ENCODE assay signal across 25 mouse cellular contexts in the genomic region with DNA sequence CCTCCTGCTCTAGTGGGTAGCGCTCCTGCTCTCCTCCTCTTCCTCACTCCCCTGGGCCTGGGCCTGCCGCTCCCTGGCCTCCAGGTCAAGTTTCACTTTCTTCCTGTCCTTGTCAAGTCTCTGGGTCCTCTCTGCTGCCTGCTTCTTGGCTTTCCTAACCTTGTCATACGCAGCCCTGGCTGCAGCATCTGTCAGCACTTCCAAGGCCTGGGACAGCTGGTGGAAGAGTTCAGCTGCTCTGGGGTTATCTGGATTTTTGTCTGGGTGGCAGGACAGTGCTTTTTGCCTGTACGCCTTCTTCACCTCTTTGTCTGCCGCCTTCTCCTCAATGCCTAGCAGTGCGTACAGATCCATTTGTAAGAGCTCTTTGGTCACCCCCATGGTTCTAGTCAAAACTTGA. TPM values are rescaled to one million over a fixed set of nuclear protein-coding genes. Genes with fewer than 3 reads are reported as not detected.
DNase-seq lines count a peak whose midpoint lies in the region; ATAC-seq lines count a peak whose summit lies in the region.
"Had no signal": no experiment of that assay in that cellular context is flagged by ENCODE, and none has a peak within 500 bp of the region (broad histone marks: within the 10 kb centered on the region; RNA-seq: fewer than 3 reads in every experiment).

No protein-coding gene starts in this region.

- no peaks in the 10 kb centered on the region for H3K27me3 ChIP-seq in heart, embryonic 15.5 days
- H3K27me3 ChIP-seq in liver, embryonic 11.5 days (replicated peaks; ENCODE audit: control insufficient read depth, insufficient read depth, low read length): no peaks in the 10 kb centered on the region
- H3K27me3 ChIP-seq: intestine, embryonic 15.5 days; limb, embryonic 15.5 days; liver, embryonic 15.5 days; neural tube, embryonic 12.5 days had no signal

- peaks cover 3% of the 10 kb centered on the region; the same call in 1 of the 2 replicates for H3K4me1 ChIP-seq in heart, embryonic 15.5 days (replicated peaks)
- no peaks in the 10 kb centered on the region for H3K4me1 ChIP-seq in liver, embryonic 11.5 days (replicated peaks; ENCODE audit: control insufficient read depth, insufficient read depth, low read length)
- H3K4me1 ChIP-seq: intestine, embryonic 15.5 days; limb, embryonic 15.5 days; liver, embryonic 15.5 days; neural tube, embryonic 12.5 days had no signal

- H3K9ac ChIP-seq in heart, embryonic 15.5 days: no peak overlapping the region
- H3K9ac ChIP-seq in liver, embryonic 11.5 days (ENCODE audit: low read depth, low read length): no peak overlapping the region
- H3K9ac ChIP-seq: intestine, embryonic 15.5 days; limb, embryonic 15.5 days; liver, embryonic 15.5 days; neural tube, embryonic 12.5 days had no signal

- peak; percentile 16 for DNase-seq in gastrocnemius, postnatal 14 days
- no peak for DNase-seq in gastrocnemius, postnatal 36 days
- no peak for DNase-seq in heart, postnatal 25 days (ENCODE audit: low spot score)
- DNase-seq in MN1 (ENCODE audit: low spot score): peak; percentile 10
- peak; percentile 7 for DNase-seq in heart, postnatal 4 days
- DNase-seq in liver, embryonic 11.5 days (ENCODE audit: low spot score): no peak
- DNase-seq: adrenal gland, postnatal 14 days; cerebellum, adult 8-10 months; cerebellum, postnatal 36 days; kidney, adult 8-10 months; kidney, postnatal 10 days; left cerebral cortex, postnatal 4 days; lung, postnatal 4 days; midbrain, embryonic 14.5 days; retina, postnatal 1 day; right cerebral cortex, postnatal 25 days; thymus, adult 18-20 months; thymus, postnatal 36 days had no signal

- ATAC-seq in heart, embryonic 15.5 days (replicated peaks; ENCODE audit: insufficient number of reproducible peaks, insufficient read depth, low FRiP score, low read depth): no peak
- ATAC-seq in liver, embryonic 11.5 days (replicated peaks; ENCODE audit: low FRiP score): no peak
- ATAC-seq: hindbrain, embryonic 16.5 days; intestine, embryonic 15.5 days had no signal

- no peak overlapping the region for H3K27ac ChIP-seq in heart, embryonic 15.5 days
- no peak overlapping the region for H3K27ac ChIP-seq in liver, embryonic 11.5 days (ENCODE audit: low read depth, low read length)
- H3K27ac ChIP-seq: hindbrain, embryonic 10.5 days; intestine, embryonic 15.5 days; limb, embryonic 15.5 days; liver, embryonic 15.5 days; neural tube, embryonic 12.5 days had no signal

- H3K4me2 ChIP-seq in heart, embryonic 15.5 days: peak overlapping the region; percentile 50
- H3K4me2 ChIP-seq in liver, embryonic 11.5 days: no peak overlapping the region
- H3K4me2 ChIP-seq: intestine, embryonic 15.5 days; limb, embryonic 15.5 days; liver, embryonic 15.5 days; neural tube, embryonic 12.5 days had no signal

- H3K9me3 ChIP-seq in heart, embryonic 15.5 days (replicated peaks): no peaks in the 10 kb centered on the region
- no peaks in the 10 kb centered on the region for H3K9me3 ChIP-seq in liver, embryonic 11.5 days (ENCODE audit: control insufficient read depth, low read length)
- H3K9me3 ChIP-seq: hindbrain, embryonic 10.5 days; intestine, embryonic 15.5 days; limb, embryonic 15.5 days; liver, embryonic 15.5 days; neural tube, embryonic 12.5 days had no signal

- 40% methylated on average over 6 of the region's 6 CpGs for WGBS in heart, embryonic 15.5 days
- 70% methylated on average over 6 of the region's 6 CpGs for WGBS in liver, embryonic 11.5 days

- intact Hi-C loops in gastrocnemius, postnatal 14 days (cut with DNase I; ENCODE audit: low total_unique reads): no loop called here
- intact Hi-C loops in gastrocnemius, postnatal 36 days (cut with DNase I): no loop called here
- intact Hi-C loops in heart, postnatal 25 days (cut with DNase I): no loop called here

- no peaks in the 10 kb centered on the region for H3K36me3 ChIP-seq in heart, embryonic 15.5 days
- H3K36me3 ChIP-seq in liver, embryonic 11.5 days (ENCODE audit: control insufficient read depth, insufficient read depth, low read length): no peaks in the 10 kb centered on the region
- H3K36me3 ChIP-seq: hindbrain, embryonic 10.5 days; intestine, embryonic 15.5 days; limb, embryonic 15.5 days; liver, embryonic 15.5 days; neural tube, embryonic 12.5 days had no signal

- H3K4me3 ChIP-seq in heart, embryonic 15.5 days: no peak overlapping the region; the same call in 1 of the 2 replicates
- no peak overlapping the region for H3K4me3 ChIP-seq in liver, embryonic 11.5 days (ENCODE audit: low read depth, low read length)
- H3K4me3 ChIP-seq: hindbrain, embryonic 10.5 days; intestine, embryonic 15.5 days; limb, embryonic 15.5 days; liver, embryonic 15.5 days; neural tube, embryonic 12.5 days had no signal

RNA-seq across cellular contexts. Expression of gene 2300009A05Rik, which starts 44.6 kb away (rescaled TPM):
- total RNA-seq in gastrocnemius, postnatal 14 days (2021): 10 to 100 TPM; 27.7 to 32.2 TPM
- total RNA-seq in gastrocnemius, postnatal 36 days (2021): 10 to 100 TPM; 24.8 to 30.8 TPM
- 68.6 and 78.9 TPM in 2 replicates for polyA plus RNA-seq in heart, embryonic 15.5 days (2015; fragmentation: Nextera tagmentation; extraction: Ambion mirVana)
- 10 to 100 TPM; 36.2 to 37.3 TPM for total RNA-seq in heart, postnatal 25 days (2021)
- total RNA-seq in heart, postnatal 4 days (2021): 10 to 100 TPM; 42.2 to 52.3 TPM
- polyA plus RNA-seq in liver, embryonic 11.5 days (2014; fragmentation: Nextera tagmentation; extraction: Ambion mirVana): 39.8 and 41.5 TPM in 2 replicates

Comparison
In these comparisons a context has a peak if more than half of its experiments do, and no peak if none do; other contexts are left out.
1. DNase-seq: peak in gastrocnemius, postnatal 14 days (single experiment), MN1 (single experiment) and heart, postnatal 4 days (single experiment); none in gastrocnemius, postnatal 36 days (0 of 2), heart, postnatal 25 days (single experiment) and liver, embryonic 11.5 days (single experiment).